Mouse (Mus musculus) embryonic facial prominence, embryonic 15.5 days (tissue): ENCODE measurements around the gene Arfgap3. TPM values are rescaled to one million over a fixed set of nuclear protein-coding genes. Genes with fewer than 3 reads are reported as not detected.
"Not testable (repeated sequence)": the region's sequence is repeated elsewhere in the genome, so short reads cannot be mapped to it uniquely, and the experiment has no call there.

Experiments used
- ATAC-seq: fragments of 200-750 bp; cut with Nextera tagmentation; 2 replicates; pipeline ENCODE4 v1.8.0; 2017; ENCODE audit warnings: low read depth, moderate TSS enrichment; ENCODE audit not compliant: insufficient number of reproducible peaks, low FRiP score, low TSS enrichment
- H3K27ac ChIP-seq: fragments of 300-500 bp; sonication (generic); replicated peaks from 2 replicates; pipeline ENCODE4 v1.5.1; 2015; ENCODE audit warnings: mild to moderate bottlenecking, inconsistent platforms
- H3K27me3 ChIP-seq: fragments of 300-500 bp; sonication (generic); 2 replicates; pipeline ENCODE4 v1.6.1; 2015; ENCODE audit warnings: inconsistent platforms
- H3K36me3 ChIP-seq: fragments of 300-500 bp; sonication (generic); 2 replicates; pipeline ENCODE4 v1.6.1; 2015; ENCODE audit warnings: mild to moderate bottlenecking, inconsistent platforms
- H3K4me1 ChIP-seq: fragments of 300-500 bp; sonication (generic); 2 replicates; pipeline ENCODE4 v1.6.1; 2015; ENCODE audit warnings: inconsistent platforms
- H3K4me2 ChIP-seq: fragments of 300-500 bp; sonication (generic); replicated peaks from 2 replicates; pipeline ENCODE4 v1.6.1; 2015; ENCODE audit warnings: mild to moderate bottlenecking, inconsistent platforms
- H3K4me3 ChIP-seq: fragments of 300-500 bp; sonication (generic); replicated peaks from 2 replicates; pipeline ENCODE4 v1.5.1; 2015; ENCODE audit warnings: mild to moderate bottlenecking, inconsistent platforms
- H3K9ac ChIP-seq: fragments of 300-500 bp; sonication (generic); 2 replicates; pipeline ENCODE4 v1.6.1; 2015; ENCODE audit warnings: inconsistent platforms
- H3K9me3 ChIP-seq: fragments of 300-500 bp; sonication (generic); replicated peaks from 2 replicates; pipeline ENCODE4 v1.6.1; 2016; ENCODE audit warnings: inconsistent platforms
- WGBS: fragments of 180-500 bp; shearing (Covaris S2); methylation state at CpG from one replicate; pipeline ENCODE4 v1.1.7; 2015; 5-methylcytosine and 5-hydroxymethylcytosine counted together
- polyA plus RNA-seq: library from polyadenylated mRNA; unstranded; fragments of >200 nt; fragmentation: Nextera tagmentation; extraction: Ambion mirVana; gene quantifications from 2 replicates; pipeline ENCODE4 v1.2.1, GENCODE M21; 2015

Gene Arfgap3
- polyA plus RNA-seq, 1 experiment from 2014 or later, result 54.1 TPM

GRCm38 (mm10) chr15:83293706-83294645 is 56.1 kb downstream of the Arfgap3 start:
- peaks cover 6% of the 10 kb centered on the region; the same call in 1 of the 2 replicates for H3K36me3 ChIP-seq
- no peak overlapping the region for H3K4me2 ChIP-seq
- H3K9ac ChIP-seq, result no peak overlapping the region
- H3K27ac ChIP-seq, result peak overlapping the region; percentile 39; the same call in 1 of the 2 replicates
- H3K4me1 ChIP-seq, result peaks cover 19% of the 10 kb centered on the region
- no peak overlapping the region for H3K4me3 ChIP-seq
- WGBS, result 72% methylated on average over 8 of the region's 8 CpGs
- H3K9me3 ChIP-seq, result no peaks in the 10 kb centered on the region
- ATAC-seq, result no peak
- H3K27me3 ChIP-seq, result no peaks in the 10 kb centered on the region

- peaks cover 19% of the 10 kb centered on the region for H3K4me1 ChIP-seq
- H3K27me3 ChIP-seq, result no peaks in the 10 kb centered on the region
- H3K36me3 ChIP-seq, result no peaks in the 10 kb centered on the region
- WGBS, result 70% methylated on average over 6 of the region's 6 CpGs
- no peak overlapping the region for H3K9ac ChIP-seq
- no peak overlapping the region for H3K4me3 ChIP-seq
- no peaks in the 10 kb centered on the region for H3K9me3 ChIP-seq
- no peak overlapping the region for H3K27ac ChIP-seq
- no peak for ATAC-seq
- no peak overlapping the region for H3K4me2 ChIP-seq
Measured at GRCm38 (mm10) chr15:83293144-83293543, 56.9 kb downstream of the Arfgap3 start.

GRCm38 (mm10) chr15:83292261-83293056 is 57.6 kb downstream of the Arfgap3 start:
- Histone ChIP-seq H3K27me3 (no peaks in the 10 kb centered on the region), H3K4me2 (no peak overlapping the region), H3K4me3 (no peak overlapping the region), H3K4me1 (peaks cover 19% of the 10 kb centered on the region), H3K9me3 (no peaks in the 10 kb centered on the region), H3K9ac (no peak overlapping the region), H3K36me3 (no peaks in the 10 kb centered on the region), H3K27ac (no peak overlapping the region)
- no peak for ATAC-seq
- WGBS, result 64% methylated on average over 13 of the region's 13 CpGs

GRCm38 (mm10) chr15:83290899-83291298 is 59.1 kb downstream of the Arfgap3 start:
- Histone ChIP-seq H3K27me3 (no peaks in the 10 kb centered on the region), H3K4me2 (no peak overlapping the region), H3K4me3 (no peak overlapping the region), H3K9ac (no peak overlapping the region), H3K36me3 (no peaks in the 10 kb centered on the region), H3K9me3 (no peaks in the 10 kb centered on the region), H3K27ac (no peak overlapping the region), H3K4me1 (peaks cover 15% of the 10 kb centered on the region; the same call in 1 of the 2 replicates)
- ATAC-seq, result 0 out of 2 replicates have a peak, but pooled peaks have one; percentile 30
- WGBS, result 76% methylated on average over 2 of the region's 2 CpGs

- Histone ChIP-seq H3K36me3 (no peaks in the 10 kb centered on the region), H3K27ac (no peak overlapping the region), H3K4me2 (no peak overlapping the region), H3K9ac (no peak overlapping the region), H3K4me3 (no peak overlapping the region), H3K4me1 (no peaks in the 10 kb centered on the region), H3K9me3 (no peaks in the 10 kb centered on the region), H3K27me3 (no peaks in the 10 kb centered on the region)
- ATAC-seq, result no peak
- WGBS, result 75% methylated on average over 8 of the region's 8 CpGs
Measured at GRCm38 (mm10) chr15:83284828-83285227, 65.2 kb downstream of the Arfgap3 start.

GRCm38 (mm10) chr15:83282397-83282796 is 67.7 kb downstream of the Arfgap3 start:
- Histone ChIP-seq H3K4me1 (no peaks in the 10 kb centered on the region), H3K27ac (no peak overlapping the region), H3K9ac (no peak overlapping the region), H3K9me3 (no peaks in the 10 kb centered on the region), H3K4me2 (no peak overlapping the region), H3K4me3 (no peak overlapping the region), H3K27me3 (no peaks in the 10 kb centered on the region), H3K36me3 (no peaks in the 10 kb centered on the region)
- no peak for ATAC-seq
- WGBS, result 67% methylated on average over 5 of the region's 5 CpGs

GRCm38 (mm10) chr15:83281303-83281702 is 68.7 kb downstream of the Arfgap3 start:
- ATAC-seq, result no peak

DNA sequence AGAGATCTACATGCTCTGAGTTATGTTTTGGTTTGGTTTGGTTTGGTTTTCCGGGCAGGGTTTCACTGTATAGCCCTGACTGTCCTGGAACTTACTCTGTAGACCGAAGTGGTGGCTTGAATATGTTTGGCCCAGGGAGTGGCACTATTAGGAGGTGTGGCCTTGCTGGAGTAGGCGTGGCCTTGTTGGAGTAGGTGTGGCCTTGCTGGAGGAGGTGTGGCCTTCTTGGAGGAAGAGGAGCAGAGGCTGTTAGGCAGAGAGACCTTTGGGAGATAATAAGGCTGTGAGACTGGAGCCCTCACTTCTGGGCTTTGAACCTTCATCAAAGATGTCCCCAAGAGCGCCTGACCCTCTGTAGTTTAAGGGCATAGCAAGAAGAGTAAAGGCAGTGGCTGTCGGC is 71.5 kb downstream of the Arfgap3 start:
- Histone ChIP-seq H3K4me2 (no peak overlapping the region), H3K4me3 (no peak overlapping the region), H3K27me3 (no peaks in the 10 kb centered on the region), H3K36me3 (no peaks in the 10 kb centered on the region), H3K9ac (no peak overlapping the region), H3K9me3 (no peaks in the 10 kb centered on the region), H3K27ac (no peak overlapping the region), H3K4me1 (no peaks in the 10 kb centered on the region)
- WGBS, result 80% methylated on average over 5 of the region's 5 CpGs
- ATAC-seq, result no peak

More at GRCm38 (mm10) chr15:83281303-83281702, 68.7 kb downstream of the Arfgap3 start:
- Histone ChIP-seq H3K4me1 (no peaks in the 10 kb centered on the region), H3K9me3 (no peaks in the 10 kb centered on the region), H3K4me3 (no peak overlapping the region), H3K36me3 (no peaks in the 10 kb centered on the region), H3K27ac (peak overlapping the region; percentile 29), H3K9ac (no peak overlapping the region), H3K4me2 (no peak overlapping the region), H3K27me3 (no peaks in the 10 kb centered on the region)
- WGBS, result 62% methylated on average over 11 of the region's 11 CpGs

GRCm38 (mm10) chr15:83277451-83277850 is 72.6 kb downstream of the Arfgap3 start:
- Histone ChIP-seq H3K36me3 (no peaks in the 10 kb centered on the region), H3K27me3 (no peaks in the 10 kb centered on the region), H3K27ac (no peak overlapping the region), H3K9me3 (no peaks in the 10 kb centered on the region), H3K4me1 (no peaks in the 10 kb centered on the region), H3K9ac (no peak overlapping the region), H3K4me2 (no peak overlapping the region), H3K4me3 (no peak overlapping the region)
- no peak for ATAC-seq
- 81% methylated on average over 4 of the region's 4 CpGs for WGBS

- not testable (repeated sequence) for H3K4me1 ChIP-seq, H3K27me3 ChIP-seq, H3K36me3 ChIP-seq, H3K9ac ChIP-seq, H3K4me3 ChIP-seq, H3K4me2 ChIP-seq, H3K27ac ChIP-seq, ATAC-seq, H3K9me3 ChIP-seq
Measured at GRCm38 (mm10) chr15:83274237-83274636, 75.8 kb downstream of the Arfgap3 start.

DNA sequence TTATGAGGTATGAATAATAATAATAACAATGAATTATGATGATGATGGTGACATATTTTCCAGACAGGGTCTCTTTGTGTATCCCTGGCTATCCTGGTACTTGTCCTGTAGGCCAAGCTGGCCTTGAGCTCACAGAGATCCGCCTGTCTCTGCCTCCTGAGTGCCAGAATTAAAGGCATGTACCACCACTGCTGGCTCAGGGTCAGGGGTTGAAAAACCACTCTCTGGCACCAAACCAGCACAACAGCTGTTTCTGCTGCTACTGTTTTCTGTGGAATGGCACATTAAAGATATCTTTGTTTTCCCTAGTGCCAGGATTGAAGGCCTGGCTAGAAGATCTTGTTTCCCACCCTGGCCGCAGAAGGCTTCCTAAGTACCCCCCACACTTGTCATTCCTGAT is 77.0 kb downstream of the Arfgap3 start:
- no peak overlapping the region for H3K9ac ChIP-seq
- no peaks in the 10 kb centered on the region for H3K9me3 ChIP-seq
- H3K27me3 ChIP-seq, result no peaks in the 10 kb centered on the region
- H3K27ac ChIP-seq, result no peak overlapping the region
- ATAC-seq, result no peak
- H3K4me3 ChIP-seq, result no peak overlapping the region
- WGBS, result 78% methylated on average over 2 of the region's 2 CpGs
- H3K4me1 ChIP-seq, result no peaks in the 10 kb centered on the region
- H3K36me3 ChIP-seq, result no peaks in the 10 kb centered on the region
- no peak overlapping the region for H3K4me2 ChIP-seq
